ENCODE assay signal across 8 mouse cellular contexts in the genomic region with DNA sequence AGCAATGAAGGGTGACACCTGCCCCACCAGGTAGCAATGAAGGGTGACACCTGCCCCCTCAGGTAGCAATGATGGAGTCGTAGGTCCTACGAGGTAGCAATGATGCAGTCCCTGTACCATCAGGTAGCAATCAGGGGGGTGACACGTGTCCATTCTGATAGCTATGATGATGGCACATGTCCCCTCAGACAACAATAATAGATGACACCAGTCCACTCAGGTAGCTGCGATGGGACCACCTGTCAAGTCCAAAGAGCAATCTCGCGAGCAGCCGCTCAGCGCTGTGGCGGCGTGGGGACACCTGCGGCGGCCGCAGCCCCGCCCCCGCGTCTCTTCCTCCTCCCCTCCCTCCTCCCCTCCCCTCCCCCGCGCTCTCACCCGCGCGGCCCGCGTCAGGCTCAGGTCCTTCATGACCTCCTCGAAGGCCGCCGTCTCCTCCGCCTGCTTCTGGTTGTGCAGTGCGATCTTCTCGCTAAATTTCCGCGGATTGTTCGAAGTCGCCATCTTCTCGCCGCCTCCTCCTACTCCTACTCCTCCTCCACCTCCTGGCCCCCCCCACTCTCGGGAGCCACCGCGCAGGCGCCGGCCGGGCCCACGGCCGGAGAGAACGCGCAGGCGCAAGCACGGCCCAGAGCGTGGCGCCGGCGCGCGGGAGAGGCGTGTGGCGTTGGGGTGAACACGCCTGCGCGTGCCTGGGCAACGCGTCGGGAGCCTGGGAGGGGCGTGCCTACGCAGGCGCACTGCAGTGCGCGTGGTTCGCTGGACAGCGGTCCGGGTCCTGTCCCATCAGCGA. TPM values are rescaled to one million over a fixed set of nuclear protein-coding genes. Genes with fewer than 3 reads are reported as not detected.
DNase-seq lines count a peak whose midpoint lies in the region; ATAC-seq and TF ChIP-seq lines count a peak whose summit lies in the region.

TSS of gene Crtc1 (minus strand) at position 525 of the 793 bp plus-strand sequence.

- peak; percentile 98 for ATAC-seq in forebrain, embryonic 15.5 days (replicated peaks)
- ATAC-seq in neutrophil, adult 5-6 weeks (ENCODE audit: extremely low read depth, insufficient number of reproducible peaks, low FRiP score, poor library complexity, severe bottlenecking), result peak; percentile 87

- H3K27ac ChIP-seq in forebrain, embryonic 15.5 days (replicated peaks), result peak within 1 kb of the TSS; percentile 83

- intact Hi-C loops in heart, postnatal 25 days (cut with DNase I), result loop anchor here (5.0 kb wide), 1 partner anchor 63 kb away; no protein-coding TSS in a partner anchor

- peaks cover 27% of the 10 kb centered on the region for H3K4me1 ChIP-seq in forebrain, embryonic 15.5 days
- peaks cover 4% of the 10 kb centered on the region; the same call in 1 of the 2 replicates for H3K4me1 ChIP-seq in lung, adult 2 months (ENCODE audit: control insufficient read depth, insufficient read depth, low read length)

- H3K9me3 ChIP-seq in forebrain, embryonic 15.5 days, result no peaks in the 10 kb centered on the region

- peak within 1 kb of the TSS; percentile 52 for H3K4me3 ChIP-seq in forebrain, embryonic 15.5 days
- peak within 1 kb of the TSS; percentile 88 for H3K4me3 ChIP-seq in lung, adult 2 months (replicated peaks; ENCODE audit: extremely low read depth, low read depth, low read length)

- peak within 1 kb of the TSS; percentile 79 for H3K4me2 ChIP-seq in forebrain, embryonic 15.5 days (replicated peaks)

- no peaks in the 10 kb centered on the region for H3K27me3 ChIP-seq in forebrain, embryonic 15.5 days

- peak; percentile 59; the same call in 1 of the 2 replicates for TF ChIP-seq POLR2A in lung, adult 2 months (IDR thresholded peaks at IDR 0.05; ENCODE audit: borderline replicate concordance, extremely low read depth, low read depth, low read length)

- under 1% methylated on average over 66 of the region's 70 CpGs for WGBS in forebrain, embryonic 15.5 days
- under 1% methylated on average over 68 of the region's 70 CpGs for WGBS in lung, adult 2 months

- DNase-seq in ES-CJ7 (ENCODE audit: low read depth, low spot score), result peak; percentile 97
- DNase-seq in cerebellum, adult 11 months, result peak; percentile 98
- DNase-seq in heart, postnatal 25 days (ENCODE audit: low spot score), result peak; percentile 96
- peak; percentile 93 to 97 for DNase-seq in layer of hippocampus, adult 18-20 months (ENCODE audit: low spot score in 2 of 2)
- peak; percentile 96 for DNase-seq in lung, adult 2 months
- DNase-seq in thymus, adult 18-20 months, result peak; percentile 93 to 94

- H3K9ac ChIP-seq in forebrain, embryonic 15.5 days (replicated peaks), result peak within 1 kb of the TSS; percentile 71

- no peaks in the 10 kb centered on the region for H3K36me3 ChIP-seq in forebrain, embryonic 15.5 days

- no peak for TF ChIP-seq CTCF in lung, adult 2 months (IDR thresholded peaks at IDR 0.05; ENCODE audit: insufficient read depth, low read length)

RNA-seq across cellular contexts. Expression of gene Crtc1, which starts in this region (rescaled TPM):
- 41.0 and 42.2 TPM in 2 replicates for polyA plus RNA-seq in forebrain, embryonic 15.5 days (2015; fragmentation: Nextera tagmentation; extraction: Ambion mirVana)
- total RNA-seq in heart, postnatal 25 days (2021), result 10 to 100 TPM; 10.3 to 10.6 TPM
- 100 to 1,000 TPM; 193 to 199 TPM for total RNA-seq in layer of hippocampus, adult 18-20 months (2021)
- polyA plus RNA-seq in lung, adult 2 months (2012; rRNA removed), result 18.7 and 20.4 TPM in 2 replicates
- 5.2 and 8.4 TPM in 2 replicates for total RNA-seq in neutrophil, adult 5-6 weeks (2017)

Comparison
In these comparisons a context has a peak if more than half of its experiments do, and no peak if none do; other contexts are left out.
1. Peak in every context shown above with its lines: DNase-seq, ATAC-seq, H3K4me3 ChIP-seq and H3K27ac ChIP-seq.
2. RNA of gene Crtc1 (total RNA-seq): 193 to 199 TPM in layer of hippocampus, adult 18-20 months; 10.3 to 10.6 TPM in heart, postnatal 25 days and 5.2 to 8.4 TPM in neutrophil, adult 5-6 weeks; every median in the first group is over 10 times any median in the second.